Mouse (Mus musculus) naive thymus-derived CD4-positive, alpha-beta T cell, adult 2 months (primary cell): ENCODE measurements around the gene 1110051M20Rik.

ENCODE experiments used
- DNase-seq: peaks from one replicate; pipeline ENCODE4 v3.0.0-alpha.2; 2011; ENCODE audit warnings: low read depth

1110051M20Rik gene

GRCm38 (mm10) chr2:91413811-91414210 lies 30.7 kb downstream of the 1110051M20Rik start:
- DNase-seq = no peak

- no peak for DNase-seq
Observed at GRCm38 (mm10) chr2:91412361-91412760, 32.1 kb downstream of the 1110051M20Rik start.

GRCm38 (mm10) chr2:91411473-91411872 lies 33.0 kb downstream of the 1110051M20Rik start:
- no peak for DNase-seq

- no peak for DNase-seq
Observed at GRCm38 (mm10) chr2:91408031-91408430, 36.5 kb downstream of the 1110051M20Rik start.

GRCm38 (mm10) chr2:91405071-91405470 lies 39.4 kb downstream of the 1110051M20Rik start:
- DNase-seq = no peak

GRCm38 (mm10) chr2:91399727-91400126 lies 44.8 kb downstream of the 1110051M20Rik start:
- DNase-seq = no peak

GRCm38 (mm10) chr2:91399168-91399567 lies 45.3 kb downstream of the 1110051M20Rik start:
- DNase-seq = no peak

- DNase-seq = no peak
Observed at GRCm38 (mm10) chr2:91394078-91394477, 50.4 kb downstream of the 1110051M20Rik start.

- DNase-seq = no peak
Observed at GRCm38 (mm10) chr2:91388738-91389137, 55.8 kb downstream of the 1110051M20Rik start.

GRCm38 (mm10) chr2:91388281-91388680 lies 56.2 kb downstream of the 1110051M20Rik start:
- DNase-seq = no peak

- DNase-seq = no peak
Observed at GRCm38 (mm10) chr2:91387287-91387958, 57.1 kb downstream of the 1110051M20Rik start.

- DNase-seq = no peak
Observed at GRCm38 (mm10) chr2:91386547-91387286, 57.8 kb downstream of the 1110051M20Rik start.

GRCm38 (mm10) chr2:91383294-91383693 lies 61.2 kb downstream of the 1110051M20Rik start:
- DNase-seq = no peak

GRCm38 (mm10) chr2:91377038-91377437 lies 67.5 kb downstream of the 1110051M20Rik start:
- no peak for DNase-seq

- no peak for DNase-seq
Observed at GRCm38 (mm10) chr2:91370314-91370713, 74.2 kb downstream of the 1110051M20Rik start.

- no peak for DNase-seq
Observed at GRCm38 (mm10) chr2:91363272-91363671, 81.2 kb downstream of the 1110051M20Rik start.

- no peak for DNase-seq
Observed at GRCm38 (mm10) chr2:91361068-91361528, 83.4 kb downstream of the 1110051M20Rik start.

GRCm38 (mm10) chr2:91355767-91356166 lies 88.7 kb downstream of the 1110051M20Rik start:
- DNase-seq = no peak

- DNase-seq = no peak
Observed at GRCm38 (mm10) chr2:91354727-91355403, 89.6 kb downstream of the 1110051M20Rik start.

GRCm38 (mm10) chr2:91353854-91354253 lies 90.7 kb downstream of the 1110051M20Rik start:
- no peak for DNase-seq

- no peak for DNase-seq
Observed at GRCm38 (mm10) chr2:91351841-91352240, 92.7 kb downstream of the 1110051M20Rik start.

- DNase-seq = no peak
Observed at GRCm38 (mm10) chr2:91349974-91350457, 94.5 kb downstream of the 1110051M20Rik start.

- DNase-seq = no peak
Observed at GRCm38 (mm10) chr2:91348936-91349335, 95.6 kb downstream of the 1110051M20Rik start.
